Mouse (Mus musculus): Measurements from ENCODE around the gene Qrfp. TPM values are rescaled to one million over a fixed set of nuclear protein-coding genes. Genes with fewer than 3 reads are reported as not detected.
A peak's percentile ranks its signal among the peaks of the same experiment; 100 is the strongest.

Qrfp gene
- polyA plus RNA-seq, 2 experiments = not detected

DNA sequence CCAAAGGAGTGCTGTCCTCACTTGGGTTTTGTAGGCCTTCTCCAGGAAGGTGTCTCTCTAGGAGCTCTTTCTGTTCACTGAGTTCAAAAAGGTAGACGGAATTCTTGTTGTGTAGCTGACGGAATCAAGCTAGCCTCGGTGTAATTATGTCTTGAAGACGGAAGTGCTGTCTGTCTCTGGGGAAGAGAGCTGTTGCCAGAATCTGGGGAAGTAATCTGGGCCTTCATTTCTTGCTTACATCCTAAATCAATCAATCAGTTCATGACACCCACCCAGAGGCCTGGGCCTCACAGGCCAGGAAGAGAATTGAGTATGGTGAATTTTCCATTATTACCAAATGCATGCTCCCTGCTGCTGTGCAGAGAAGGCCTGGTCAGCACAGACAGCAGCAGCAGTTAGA, 48.8 kb downstream of the Qrfp start:
- H3K4me1 ChIP-seq (replicated peaks; ENCODE audit: control insufficient read depth in 2 of 2, insufficient read depth in 2 of 2, low read length in 1 of 2) = peaks cover 10 to 35% of the 10 kb centered on the region in 2 experiments
- DNase-seq (ENCODE audit: low read depth in 3 of 3, low spot score in 3 of 3) = no peak
- ATAC-seq (ENCODE audit: insufficient read depth) = no peak
- no peaks in the 10 kb centered on the region for H3K36me3 ChIP-seq (replicated peaks; ENCODE audit: control insufficient read depth, insufficient read depth, low read depth)
- TF ChIP-seq EP300 (IDR thresholded peaks at IDR 0.05; ENCODE audit: low read depth) = no peak
- no peak for TF ChIP-seq CTCF (IDR thresholded peaks at IDR 0.05; ENCODE audit: low read depth)
- H3K9me3 ChIP-seq (ENCODE audit: control insufficient read depth, low read length) = no peaks in the 10 kb centered on the region
- peak overlapping the region; percentile 45 to 74; a peak in 3 of 4 replicates for H3K4me3 ChIP-seq (ENCODE audit: insufficient read depth in 1 of 2, low read depth in 2 of 2, low read length in 2 of 2)
- peak overlapping the region; percentile 27; the same call in 1 of the 2 replicates for H3K9ac ChIP-seq (replicated peaks)
- no peaks in the 10 kb centered on the region for H3K27me3 ChIP-seq (ENCODE audit: control insufficient read depth, insufficient read depth, low read length)
- no peak overlapping the region for H3K27ac ChIP-seq
- peak overlapping the region; percentile 72 for H3K4me2 ChIP-seq (ENCODE audit: low read depth)
- 41% methylated on average over 4 of the region's 4 CpGs for WGBS (ENCODE audit: insufficient replicate concordance)

DNA sequence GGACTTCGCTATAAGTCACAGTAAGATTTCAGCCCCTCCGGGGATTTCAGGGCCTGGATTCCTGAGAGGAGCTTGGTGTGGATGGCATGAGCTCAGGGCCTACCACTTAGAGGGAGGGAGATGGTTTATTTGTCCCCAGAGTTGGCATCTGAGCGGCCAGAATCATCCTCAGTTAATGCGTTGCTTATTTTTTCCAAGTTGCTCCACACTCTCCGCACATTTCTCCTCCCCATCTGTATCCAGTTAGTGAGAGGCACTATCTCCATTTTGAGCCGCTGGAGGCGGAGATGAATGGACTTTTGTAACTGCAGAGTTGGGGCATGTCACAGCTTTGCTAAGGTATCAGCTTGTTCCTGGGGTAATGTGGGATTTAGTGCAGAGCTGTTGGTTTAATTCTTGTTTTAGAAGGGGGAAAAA, 49.3 kb downstream of the Qrfp start:
- peak overlapping the region; percentile 72 for H3K4me2 ChIP-seq (ENCODE audit: low read depth)
- 36% methylated on average over 7 of the region's 7 CpGs for WGBS (ENCODE audit: insufficient replicate concordance)
- peak overlapping the region; percentile 84 for H3K9ac ChIP-seq (replicated peaks)
- no peak overlapping the region for H3K27ac ChIP-seq
- H3K36me3 ChIP-seq (replicated peaks; ENCODE audit: control insufficient read depth, insufficient read depth, low read depth) = no peaks in the 10 kb centered on the region
- H3K4me3 ChIP-seq (ENCODE audit: insufficient read depth in 1 of 2, low read depth in 2 of 2, low read length in 2 of 2) = peak overlapping the region; percentile 45 to 74
- peaks cover 10 to 35% of the 10 kb centered on the region in 2 experiments for H3K4me1 ChIP-seq (replicated peaks; ENCODE audit: control insufficient read depth in 2 of 2, insufficient read depth in 2 of 2, low read length in 1 of 2)
- DNase-seq (ENCODE audit: low read depth in 3 of 3, low spot score in 3 of 3) (no peak), ATAC-seq (ENCODE audit: insufficient read depth) (no peak)
- H3K27me3 ChIP-seq (ENCODE audit: control insufficient read depth, insufficient read depth, low read length) = no peaks in the 10 kb centered on the region
- TF ChIP-seq EP300 (IDR thresholded peaks at IDR 0.05; ENCODE audit: low read depth) = no peak
- H3K9me3 ChIP-seq (ENCODE audit: control insufficient read depth, low read length) = no peaks in the 10 kb centered on the region

DNA sequence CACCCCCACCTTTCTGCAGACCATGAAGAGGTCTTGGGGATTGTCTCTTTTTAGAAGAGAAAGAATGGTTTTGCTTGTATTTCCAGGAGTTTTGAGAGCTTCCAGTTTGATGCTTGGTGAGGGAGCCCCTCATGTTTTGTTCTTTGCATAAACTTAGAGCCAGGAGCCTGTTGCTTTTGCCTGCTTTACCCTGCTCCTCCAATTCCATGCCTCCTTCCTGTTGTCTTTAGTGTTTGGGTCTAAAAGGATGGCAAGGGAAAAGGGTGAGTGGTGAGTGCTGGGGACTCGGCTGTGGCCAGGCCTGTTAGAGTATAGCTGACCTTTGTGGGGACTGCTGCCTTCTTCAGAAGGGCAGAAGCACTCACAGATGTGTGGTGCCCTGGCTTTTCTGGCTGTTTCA, 49.9 kb downstream of the Qrfp start:
- DNase-seq (ENCODE audit: low read depth in 3 of 3, low spot score in 3 of 3) (no peak), ATAC-seq (ENCODE audit: insufficient read depth) (no peak)
- peaks cover 10 to 30% of the 10 kb centered on the region in 2 experiments for H3K4me1 ChIP-seq (replicated peaks; ENCODE audit: control insufficient read depth in 2 of 2, insufficient read depth in 2 of 2, low read length in 1 of 2)
- peak overlapping the region; percentile 72 for H3K4me2 ChIP-seq (ENCODE audit: low read depth)
- H3K27me3 ChIP-seq (ENCODE audit: control insufficient read depth, insufficient read depth, low read length) = no peaks in the 10 kb centered on the region
- peak overlapping the region; percentile 74 to 79 for H3K4me3 ChIP-seq (ENCODE audit: insufficient read depth in 1 of 2, low read depth in 2 of 2, low read length in 2 of 2)
- H3K9ac ChIP-seq (replicated peaks) = peak overlapping the region; percentile 84
- no peak for TF ChIP-seq EP300 (IDR thresholded peaks at IDR 0.05; ENCODE audit: low read depth)
- TF ChIP-seq CTCF (IDR thresholded peaks at IDR 0.05; ENCODE audit: low read depth) = no peak
- H3K9me3 ChIP-seq (ENCODE audit: control insufficient read depth, low read length) = no peaks in the 10 kb centered on the region
- H3K27ac ChIP-seq = no peak overlapping the region
- WGBS (ENCODE audit: insufficient replicate concordance) = 3% methylated on average over 1 of the region's 1 CpGs
- no peaks in the 10 kb centered on the region for H3K36me3 ChIP-seq (replicated peaks; ENCODE audit: control insufficient read depth, insufficient read depth, low read depth)

DNA sequence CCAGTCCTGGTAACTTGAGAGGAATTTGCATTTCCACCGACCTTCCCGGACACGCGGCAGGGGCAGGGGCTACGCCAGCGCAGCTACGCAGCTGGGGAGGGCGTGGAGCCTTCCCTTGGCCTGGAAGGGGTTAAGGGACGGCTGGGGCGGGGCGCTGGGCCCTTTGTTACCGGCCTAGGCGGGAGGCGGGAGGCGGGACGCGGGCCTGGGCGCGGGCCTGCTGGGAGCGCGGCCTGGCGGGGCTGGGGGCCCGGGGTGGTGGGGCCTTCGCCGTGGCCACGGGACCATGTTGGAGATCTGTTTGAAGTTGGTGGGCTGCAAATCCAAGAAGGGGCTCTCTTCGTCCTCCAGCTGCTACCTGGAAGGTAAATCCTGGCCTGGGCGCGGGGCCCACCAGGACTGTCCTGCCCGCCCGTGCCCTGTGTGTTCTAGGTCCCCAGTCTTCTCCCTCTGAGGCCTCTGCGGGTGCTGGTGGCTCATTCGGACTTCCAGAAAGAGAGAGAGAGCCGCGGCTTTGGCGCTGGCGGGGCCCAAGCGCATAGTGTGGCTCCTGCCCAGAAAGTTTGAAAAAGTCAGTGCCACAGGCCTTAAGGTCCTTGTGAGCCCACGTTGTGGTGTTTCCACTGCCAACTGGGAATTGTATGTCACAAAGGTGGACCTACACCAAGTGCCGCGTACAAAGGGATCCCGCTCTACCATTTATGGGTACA, 50.5 kb downstream of the Qrfp start:
- H3K9ac ChIP-seq (replicated peaks) = peak overlapping the region; percentile 84
- DNase-seq (ENCODE audit: low read depth in 3 of 3, low spot score in 3 of 3) (peak; percentile 49 to 53 (median 53)), ATAC-seq (ENCODE audit: insufficient read depth) (peak; percentile 90)
- H3K4me3 ChIP-seq (ENCODE audit: insufficient read depth in 1 of 2, low read depth in 2 of 2, low read length in 2 of 2) = peak overlapping the region; percentile 74 to 79
- H3K4me2 ChIP-seq (ENCODE audit: low read depth) = peak overlapping the region; percentile 72
- peaks cover 10 to 26% of the 10 kb centered on the region in 2 experiments; a peak in 3 of 4 replicates for H3K4me1 ChIP-seq (replicated peaks; ENCODE audit: control insufficient read depth in 2 of 2, insufficient read depth in 2 of 2, low read length in 1 of 2)
- TF ChIP-seq EP300 (IDR thresholded peaks at IDR 0.05; ENCODE audit: low read depth) (no peak), CTCF (IDR thresholded peaks at IDR 0.05; ENCODE audit: low read depth) (no peak)
- H3K27ac ChIP-seq = no peak overlapping the region
- WGBS (ENCODE audit: insufficient replicate concordance) = 2% methylated on average over 42 of the region's 42 CpGs
- no peaks in the 10 kb centered on the region for H3K36me3 ChIP-seq (replicated peaks; ENCODE audit: control insufficient read depth, insufficient read depth, low read depth)
- no peaks in the 10 kb centered on the region for H3K27me3 ChIP-seq (ENCODE audit: control insufficient read depth, insufficient read depth, low read length)
- H3K9me3 ChIP-seq (ENCODE audit: control insufficient read depth, low read length) = no peaks in the 10 kb centered on the region

DNA sequence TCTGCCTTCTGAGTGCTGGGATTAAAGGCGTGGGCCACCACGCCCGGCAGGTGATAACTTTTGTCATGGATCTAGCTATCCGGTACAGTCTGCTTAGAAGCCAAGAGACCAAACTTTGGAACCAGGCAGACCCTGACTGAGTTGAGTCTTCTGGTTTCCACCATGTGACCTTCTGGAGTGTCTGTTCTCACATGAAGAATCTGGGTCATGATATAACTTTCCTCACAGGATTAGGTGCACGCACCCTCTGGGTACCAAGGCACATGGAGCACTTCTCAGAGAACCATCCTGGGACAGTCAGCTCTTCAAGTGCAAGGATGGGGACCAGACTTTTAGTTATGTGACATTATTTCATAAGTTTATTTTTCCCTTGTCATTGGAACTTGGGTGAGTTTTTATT, 51.4 kb downstream of the Qrfp start:
- Histone ChIP-seq H3K4me1 (replicated peaks; ENCODE audit: control insufficient read depth in 2 of 2, insufficient read depth in 2 of 2, low read length in 1 of 2) (peaks cover 10 to 26% of the 10 kb centered on the region in 2 experiments; a peak in 3 of 4 replicates), H3K4me2 (ENCODE audit: low read depth) (peak overlapping the region; percentile 72), H3K9ac (replicated peaks) (no peak overlapping the region), H3K9me3 (ENCODE audit: control insufficient read depth, low read length) (no peaks in the 10 kb centered on the region), H3K27ac (no peak overlapping the region), H3K4me3 (ENCODE audit: insufficient read depth in 1 of 2, low read depth in 2 of 2, low read length in 2 of 2) (peak overlapping the region in 1 of 2 experiments; percentile 74; a peak in 2 of 4 replicates), H3K36me3 (replicated peaks; ENCODE audit: control insufficient read depth, insufficient read depth, low read depth) (no peaks in the 10 kb centered on the region), H3K27me3 (ENCODE audit: control insufficient read depth, insufficient read depth, low read length) (no peaks in the 10 kb centered on the region)
- no peak for TF ChIP-seq CTCF (IDR thresholded peaks at IDR 0.05; ENCODE audit: low read depth)
- ATAC-seq (ENCODE audit: insufficient read depth) (no peak), DNase-seq (ENCODE audit: low read depth in 3 of 3, low spot score in 3 of 3) (no peak)
- 66% methylated on average over 5 of the region's 5 CpGs for WGBS (ENCODE audit: insufficient replicate concordance)

All from liver, embryonic 14.5 days (tissue).